Mouse (Mus musculus): ENCODE measurements around the gene Mrrf.

DNA sequence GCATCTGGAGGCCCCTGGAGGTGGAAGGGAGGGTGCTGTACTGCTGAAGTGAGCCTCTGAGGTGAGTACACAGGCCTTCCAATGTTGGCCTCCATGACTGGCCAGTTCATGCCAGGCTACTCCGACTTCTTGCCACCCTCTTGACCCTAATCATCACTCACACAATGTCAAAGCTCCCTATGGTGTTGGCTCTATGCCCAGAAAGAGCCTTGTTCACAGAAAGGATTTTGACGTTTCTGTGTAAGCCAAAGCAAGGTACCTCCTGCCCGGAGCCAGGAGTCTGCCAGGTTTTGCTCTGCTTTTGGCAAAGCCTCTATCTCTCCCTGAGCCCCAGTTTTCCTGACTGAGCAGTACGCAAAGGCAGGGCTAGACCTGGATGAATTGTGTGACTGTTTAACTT is 99.7 kb downstream of the Mrrf start:
- TF ChIP-seq CTCF (IDR thresholded peaks at IDR 0.05), result no peak
- TF ChIP-seq EP300 (IDR thresholded peaks at IDR 0.05; ENCODE audit: insufficient read depth, low read depth, low read length), result no peak
- TF ChIP-seq POLR2A (IDR thresholded peaks at IDR 0.05; ENCODE audit: insufficient read depth, low read depth, low read length), result no peak
